Mouse (Mus musculus): ENCODE measurements around the gene Cideb.

GRCm38 (mm10) chr14:55722438-55722945, 35.8 kb downstream of the Cideb start:
- TF ChIP-seq CTCF (conservative IDR thresholded peaks at IDR 0.05; ENCODE audit: low read length): no peak
- TF ChIP-seq POU5F1 (IDR thresholded peaks at IDR 0.05; ENCODE audit: borderline replicate concordance, low read length): no peak
- no peak for TF ChIP-seq NANOG (IDR thresholded peaks at IDR 0.05; ENCODE audit: borderline replicate concordance, low read length)
